Mouse (Mus musculus): ENCODE data around the gene Dgke. TPM values are rescaled to one million over a fixed set of nuclear protein-coding genes. Genes with fewer than 3 reads are reported as not detected.

Gene Dgke
- polyA plus RNA-seq (2011; ENCODE audit: insufficient read depth, insufficient read length, low replicate concordance, missing spikeins) = 1.9 and 2.0 TPM in 2 replicates

DNA sequence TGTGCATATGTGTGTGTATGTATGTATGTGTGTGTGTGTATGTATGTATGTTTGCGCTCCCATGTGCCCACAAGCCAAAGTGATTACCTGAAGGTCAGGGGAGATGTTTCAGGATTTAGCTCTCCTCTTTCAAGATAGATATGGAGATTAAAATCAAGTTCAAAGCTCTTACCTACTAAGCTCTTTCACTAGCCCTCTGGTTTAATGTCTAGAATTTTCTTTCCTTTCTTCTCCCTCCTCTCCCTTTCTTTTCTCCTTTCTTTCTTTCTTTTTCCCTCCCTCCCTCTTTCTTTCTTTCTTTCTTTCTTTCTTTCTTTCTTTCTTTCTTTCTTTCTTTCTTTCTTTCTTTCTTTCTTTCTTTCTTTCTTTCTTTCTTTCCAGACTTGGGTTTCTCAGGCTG lies at the start of gene Dgke:
Gene Dgke (minus strand): TSS at position 101 of the 400 bp plus-strand sequence.
- H3K4me3 ChIP-seq (replicated peaks; ENCODE audit: control insufficient read depth, low read depth, low read length) = no peak within 1 kb of the TSS
- H3K27ac ChIP-seq (ENCODE audit: control insufficient read depth, insufficient read depth, low read depth, low read length, poor library complexity) = no peak within 1 kb of the TSS
- TF ChIP-seq CTCF (IDR thresholded peaks at IDR 0.05; ENCODE audit: control insufficient read depth, insufficient read depth, low read length) (no peak), POLR2A (IDR thresholded peaks at IDR 0.05; ENCODE audit: borderline replicate concordance, control insufficient read depth, low read depth, low read length) (no peak)
- 97% methylated on average over 1 of the region's 1 CpGs for WGBS
- H3K4me1 ChIP-seq (ENCODE audit: control insufficient read depth, insufficient read depth, low read length) = no peaks in the 10 kb centered on the region

DNA sequence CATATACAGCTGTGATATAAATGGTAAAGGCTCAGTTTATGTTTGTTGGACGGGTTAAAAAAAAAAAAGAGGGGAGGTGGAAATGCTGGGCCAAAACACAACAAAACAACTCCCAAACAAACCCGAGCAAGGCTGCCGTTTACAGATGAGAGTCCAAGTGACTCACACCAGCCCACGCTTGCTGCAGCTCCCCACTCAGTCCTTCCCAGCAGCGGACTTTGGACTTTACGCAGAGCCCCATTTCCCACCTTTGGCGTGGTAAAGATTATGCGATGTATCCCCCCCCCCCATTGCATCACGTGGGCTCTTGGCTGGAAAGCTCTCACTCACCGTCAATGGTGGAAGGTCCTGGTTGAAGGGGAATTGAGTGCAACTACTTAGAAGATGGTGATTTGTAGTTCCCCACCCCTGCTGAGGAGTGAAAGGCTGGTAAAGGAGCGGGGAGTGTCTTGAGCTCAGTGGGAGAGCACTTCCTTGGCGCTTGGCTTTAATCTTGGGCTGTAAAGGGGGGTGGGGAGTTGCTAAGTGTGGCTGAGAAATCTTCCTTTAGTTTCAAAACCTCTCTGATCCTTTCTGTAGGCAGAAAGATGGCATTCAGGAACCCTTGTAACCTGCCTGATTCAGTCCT lies 40.6 kb upstream of the Dgke start:
- WGBS = 58% methylated on average over 12 of the region's 12 CpGs
- TF ChIP-seq POLR2A (IDR thresholded peaks at IDR 0.05; ENCODE audit: borderline replicate concordance, control insufficient read depth, low read depth, low read length) (no peak), CTCF (IDR thresholded peaks at IDR 0.05; ENCODE audit: control insufficient read depth, insufficient read depth, low read length) (no peak)
- no peak overlapping the region for H3K4me3 ChIP-seq (replicated peaks; ENCODE audit: control insufficient read depth, low read depth, low read length)
- no peaks in the 10 kb centered on the region for H3K4me1 ChIP-seq (ENCODE audit: control insufficient read depth, insufficient read depth, low read length)
- H3K27ac ChIP-seq (ENCODE audit: control insufficient read depth, insufficient read depth, low read depth, low read length, poor library complexity) = no peak overlapping the region

DNA sequence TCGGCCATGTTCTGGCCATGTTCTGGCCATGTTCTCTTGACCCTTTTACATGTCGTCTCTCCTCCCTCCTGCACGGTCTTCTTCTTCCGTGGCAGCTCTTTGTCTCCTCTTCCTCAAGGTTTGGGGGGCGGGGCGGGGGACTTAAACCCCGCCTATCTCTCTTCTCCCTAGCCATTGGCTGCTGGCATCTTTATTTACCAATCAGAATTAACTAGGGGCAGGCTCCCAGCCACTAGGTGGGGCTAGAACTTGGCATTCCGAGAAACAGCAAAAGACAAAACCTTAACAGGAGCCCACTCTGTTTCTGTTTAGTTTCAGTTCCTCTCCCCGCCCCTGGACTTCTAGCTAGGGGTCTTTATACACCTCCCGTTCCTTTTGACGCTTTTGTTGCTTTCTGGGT lies 39.2 kb upstream of the Dgke start:
- no peak for TF ChIP-seq POLR2A (IDR thresholded peaks at IDR 0.05; ENCODE audit: borderline replicate concordance, control insufficient read depth, low read depth, low read length)
- TF ChIP-seq CTCF (IDR thresholded peaks at IDR 0.05; ENCODE audit: control insufficient read depth, insufficient read depth, low read length) = no peak
- no peak overlapping the region for H3K4me3 ChIP-seq (replicated peaks; ENCODE audit: control insufficient read depth, low read depth, low read length)
- 63% methylated on average over 11 of the region's 11 CpGs for WGBS
- H3K27ac ChIP-seq (ENCODE audit: control insufficient read depth, insufficient read depth, low read depth, low read length, poor library complexity) = no peak overlapping the region
- no peaks in the 10 kb centered on the region for H3K4me1 ChIP-seq (ENCODE audit: control insufficient read depth, insufficient read depth, low read length)

DNA sequence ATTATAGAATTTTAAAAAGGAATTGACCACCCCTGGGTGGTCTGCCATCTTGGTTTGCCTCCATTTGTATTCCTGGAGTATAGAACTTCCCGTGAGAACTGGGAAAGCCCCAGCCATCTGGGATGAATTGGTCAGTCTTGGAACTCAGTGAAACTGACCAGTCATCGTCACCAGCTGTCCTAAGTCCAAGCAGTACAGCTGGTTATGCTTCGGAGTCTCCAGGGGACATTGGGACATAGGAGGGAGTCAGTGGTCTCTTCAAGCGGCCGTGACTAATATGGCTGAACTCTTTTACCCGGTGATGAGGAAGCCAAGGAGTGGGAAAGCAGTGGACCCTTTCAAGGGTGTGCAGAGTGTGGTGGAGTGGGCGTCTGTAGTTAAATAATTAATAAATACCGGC lies 38.6 kb upstream of the Dgke start:
- Histone ChIP-seq H3K4me3 (replicated peaks; ENCODE audit: control insufficient read depth, low read depth, low read length) (no peak overlapping the region), H3K4me1 (ENCODE audit: control insufficient read depth, insufficient read depth, low read length) (no peaks in the 10 kb centered on the region), H3K27ac (ENCODE audit: control insufficient read depth, insufficient read depth, low read depth, low read length, poor library complexity) (no peak overlapping the region)
- WGBS = 90% methylated on average over 8 of the region's 8 CpGs
- TF ChIP-seq POLR2A (IDR thresholded peaks at IDR 0.05; ENCODE audit: borderline replicate concordance, control insufficient read depth, low read depth, low read length) = no peak
- TF ChIP-seq CTCF (IDR thresholded peaks at IDR 0.05; ENCODE audit: control insufficient read depth, insufficient read depth, low read length) = no peak

DNA sequence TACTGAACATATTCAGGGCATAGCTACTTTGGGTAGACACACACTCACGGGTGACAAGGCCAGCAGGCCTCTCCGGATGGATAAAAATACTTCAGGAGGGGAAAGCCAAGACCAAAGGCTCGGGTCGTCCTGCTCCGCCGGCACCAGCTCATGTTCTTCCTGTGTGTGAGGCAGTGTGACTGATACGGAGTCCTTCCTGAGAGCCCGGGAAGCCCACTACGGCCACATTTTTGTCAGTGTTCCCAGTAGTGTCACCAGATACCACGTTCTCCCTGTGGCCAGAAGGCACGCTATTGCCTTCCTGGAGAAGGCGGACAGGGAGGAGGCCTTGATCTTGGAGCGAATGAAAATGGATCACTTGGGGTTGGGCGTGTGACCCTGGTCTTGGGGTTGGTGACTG lies 36.5 kb upstream of the Dgke start:
- TF ChIP-seq CTCF (IDR thresholded peaks at IDR 0.05; ENCODE audit: control insufficient read depth, insufficient read depth, low read length) (no peak), POLR2A (IDR thresholded peaks at IDR 0.05; ENCODE audit: borderline replicate concordance, control insufficient read depth, low read depth, low read length) (no peak)
- H3K4me3 ChIP-seq (replicated peaks; ENCODE audit: control insufficient read depth, low read depth, low read length) = no peak overlapping the region
- WGBS = 81% methylated on average over 14 of the region's 14 CpGs
- no peaks in the 10 kb centered on the region for H3K4me1 ChIP-seq (ENCODE audit: control insufficient read depth, insufficient read depth, low read length)
- H3K27ac ChIP-seq (ENCODE audit: control insufficient read depth, insufficient read depth, low read depth, low read length, poor library complexity) = no peak overlapping the region

DNA sequence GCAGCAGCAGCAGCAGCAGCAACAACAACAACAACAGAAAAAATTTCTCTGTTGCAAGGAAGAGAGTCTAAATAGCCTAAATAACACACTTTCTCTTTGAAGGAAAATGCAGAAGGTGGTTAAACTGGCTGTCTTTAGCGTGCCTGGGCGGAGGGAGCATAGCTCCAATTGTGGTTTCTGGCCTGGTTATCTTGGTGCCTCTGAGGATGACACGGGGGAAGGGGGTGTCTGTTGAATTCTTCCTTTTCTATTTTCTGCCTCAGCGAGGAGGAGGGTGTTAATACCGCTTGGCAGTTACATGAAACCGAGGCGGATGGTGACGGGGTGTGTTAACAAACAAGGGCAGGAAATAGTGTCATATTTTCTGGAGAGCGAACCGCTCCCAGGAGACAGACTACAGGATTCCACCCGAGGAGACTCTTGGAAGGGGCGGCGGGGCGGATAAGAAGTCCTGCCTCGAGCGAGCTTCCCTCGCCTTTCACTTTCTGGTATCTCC lies 34.2 kb upstream of the Dgke start:
- TF ChIP-seq POLR2A (IDR thresholded peaks at IDR 0.05; ENCODE audit: borderline replicate concordance, control insufficient read depth, low read depth, low read length) = no peak
- no peak for TF ChIP-seq CTCF (IDR thresholded peaks at IDR 0.05; ENCODE audit: control insufficient read depth, insufficient read depth, low read length)

DNA sequence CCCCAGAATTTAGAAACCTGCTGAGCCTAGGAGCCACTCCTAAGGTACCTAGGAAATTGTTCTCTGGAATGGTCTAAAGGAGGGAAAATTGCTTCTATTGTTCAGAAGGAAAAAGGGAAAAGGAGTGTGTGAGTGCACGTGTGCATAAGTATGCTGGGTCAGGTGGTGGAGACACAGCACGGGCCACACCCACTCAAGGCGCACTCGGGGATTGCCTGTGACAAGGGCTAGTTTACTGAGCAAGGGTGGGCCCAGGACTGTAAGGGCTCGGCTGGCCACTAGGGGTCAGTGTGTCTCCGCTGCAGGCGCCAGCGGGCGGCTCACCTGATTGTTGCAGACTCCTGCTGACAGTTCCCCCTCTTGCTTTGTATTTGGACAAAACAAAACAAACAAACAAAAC lies 33.8 kb upstream of the Dgke start:
- WGBS = under 1% methylated on average over 9 of the region's 9 CpGs
- Histone ChIP-seq H3K4me1 (ENCODE audit: control insufficient read depth, insufficient read depth, low read length) (no peaks in the 10 kb centered on the region), H3K27ac (ENCODE audit: control insufficient read depth, insufficient read depth, low read depth, low read length, poor library complexity) (no peak overlapping the region), H3K4me3 (replicated peaks; ENCODE audit: control insufficient read depth, low read depth, low read length) (peak overlapping the region; percentile 65)
- TF ChIP-seq POLR2A (IDR thresholded peaks at IDR 0.05; ENCODE audit: borderline replicate concordance, control insufficient read depth, low read depth, low read length) (peak; percentile 35; the same call in 1 of the 2 replicates), CTCF (IDR thresholded peaks at IDR 0.05; ENCODE audit: control insufficient read depth, insufficient read depth, low read length) (peak; percentile 98)

More for the DNA sequence above, 34.2 kb upstream of the Dgke start:
- Histone ChIP-seq H3K27ac (ENCODE audit: control insufficient read depth, insufficient read depth, low read depth, low read length, poor library complexity) (no peak overlapping the region), H3K4me1 (ENCODE audit: control insufficient read depth, insufficient read depth, low read length) (no peaks in the 10 kb centered on the region), H3K4me3 (replicated peaks; ENCODE audit: control insufficient read depth, low read depth, low read length) (peak overlapping the region; percentile 65)
- 5% methylated on average over 17 of the region's 17 CpGs for WGBS

DNA sequence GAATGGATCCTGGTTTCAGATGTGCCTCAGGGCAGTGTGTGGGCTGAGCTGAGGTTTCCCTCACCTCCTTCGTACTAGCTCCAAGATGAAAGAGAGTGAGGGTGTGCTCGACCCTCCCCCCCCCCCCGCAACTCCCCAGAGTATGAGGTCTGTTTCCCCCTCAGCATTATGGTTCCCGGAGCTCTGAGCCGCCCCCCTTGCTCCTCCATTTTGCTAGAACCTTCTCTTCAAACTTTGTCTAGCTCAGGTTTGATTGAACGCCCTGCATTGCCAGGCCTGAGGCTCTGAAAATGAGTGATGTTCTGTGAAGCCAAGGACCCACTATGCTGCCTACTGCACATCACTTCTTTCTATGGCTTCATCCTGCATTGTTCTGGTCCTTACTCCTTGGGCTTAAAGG lies 32.3 kb upstream of the Dgke start:
- WGBS = 57% methylated on average over 6 of the region's 6 CpGs
- Histone ChIP-seq H3K4me1 (ENCODE audit: control insufficient read depth, insufficient read depth, low read length) (no peaks in the 10 kb centered on the region; the same call in none of the 2 replicates), H3K4me3 (replicated peaks; ENCODE audit: control insufficient read depth, low read depth, low read length) (no peak overlapping the region), H3K27ac (ENCODE audit: control insufficient read depth, insufficient read depth, low read depth, low read length, poor library complexity) (no peak overlapping the region)
- TF ChIP-seq POLR2A (IDR thresholded peaks at IDR 0.05; ENCODE audit: borderline replicate concordance, control insufficient read depth, low read depth, low read length) (no peak), CTCF (IDR thresholded peaks at IDR 0.05; ENCODE audit: control insufficient read depth, insufficient read depth, low read length) (no peak)
